Mouse (Mus musculus): ENCODE results near the gene Slc9b2. TPM values are rescaled to one million over a fixed set of nuclear protein-coding genes. Genes with fewer than 3 reads are reported as not detected.

The Slc9b2 gene
- polyA plus RNA-seq, 1 experiment = 0.98 TPM

GRCm38 (mm10) chr3:135333763-135334162 lies 26.3 kb downstream of the Slc9b2 start:
- H3K4me3 ChIP-seq (replicated peaks; ENCODE audit: insufficient read depth, low read depth, low read length) = no peak overlapping the region
- TF ChIP-seq POLR2A (IDR thresholded peaks at IDR 0.05; ENCODE audit: borderline replicate concordance, insufficient read depth, low read length) = no peak
- TF ChIP-seq CTCF (IDR thresholded peaks at IDR 0.05; ENCODE audit: borderline replicate concordance, insufficient read depth, low read depth, low read length) = no peak
- WGBS = 45% methylated on average over 4 of the region's 4 CpGs

GRCm38 (mm10) chr3:135347739-135348264 lies 40.3 kb downstream of the Slc9b2 start, which contains the start of gene Slc9b1:
TSS of gene Slc9b1 (plus strand) at chr3:135348029.
- no peak for TF ChIP-seq POLR2A (IDR thresholded peaks at IDR 0.05; ENCODE audit: borderline replicate concordance, insufficient read depth, low read length)
- TF ChIP-seq CTCF (IDR thresholded peaks at IDR 0.05; ENCODE audit: borderline replicate concordance, insufficient read depth, low read depth, low read length) = no peak
- Histone ChIP-seq H3K27ac (ENCODE audit: insufficient read depth, low read length) (no peak within 1 kb of the TSS), H3K4me1 (ENCODE audit: control insufficient read depth, insufficient read depth, low read length) (no peaks in the 10 kb centered on the region), H3K27me3 (ENCODE audit: control insufficient read depth, insufficient read depth, low read length) (no peaks in the 10 kb centered on the region), H3K4me3 (replicated peaks; ENCODE audit: insufficient read depth, low read depth, low read length) (no peak within 1 kb of the TSS)
- no peak for DNase-seq
- whole genome bisulfite sequencing = 83% methylated on average over 14 of the region's 14 CpGs

More at GRCm38 (mm10) chr3:135333763-135334162, 26.3 kb downstream of the Slc9b2 start:
- H3K27me3 ChIP-seq (ENCODE audit: control insufficient read depth, insufficient read depth, low read length) = no peaks in the 10 kb centered on the region
- no peaks in the 10 kb centered on the region for H3K4me1 ChIP-seq (ENCODE audit: control insufficient read depth, insufficient read depth, low read length)
- DNase-seq = no peak
- no peak overlapping the region for H3K27ac ChIP-seq (ENCODE audit: insufficient read depth, low read length)

DNA sequence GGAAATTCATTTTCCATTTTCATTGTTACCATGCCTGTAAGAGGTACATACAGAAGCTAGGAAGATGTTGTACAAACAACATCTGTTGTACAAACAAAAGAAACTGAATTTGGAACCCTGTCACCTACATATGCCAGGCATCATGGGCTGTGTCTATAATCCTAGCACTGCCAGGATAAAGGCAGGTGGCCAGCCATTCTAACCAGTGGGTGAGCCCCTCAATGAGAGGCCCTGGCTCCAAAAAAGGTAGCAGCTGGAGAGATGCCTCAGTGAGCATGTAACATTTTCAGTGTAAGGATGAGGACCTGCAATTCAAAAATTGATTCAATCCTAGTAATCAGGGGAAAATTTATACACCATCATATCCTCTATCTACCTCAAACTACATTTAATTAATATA lies 41.5 kb downstream of the Slc9b2 start:
- H3K4me1 ChIP-seq (ENCODE audit: control insufficient read depth, insufficient read depth, low read length) = no peaks in the 10 kb centered on the region
- H3K27me3 ChIP-seq (ENCODE audit: control insufficient read depth, insufficient read depth, low read length) = no peaks in the 10 kb centered on the region
- no peak overlapping the region for H3K27ac ChIP-seq (ENCODE audit: insufficient read depth, low read length)
- no peak for DNase-seq
- H3K4me3 ChIP-seq (replicated peaks; ENCODE audit: insufficient read depth, low read depth, low read length) = no peak overlapping the region
- TF ChIP-seq POLR2A (IDR thresholded peaks at IDR 0.05; ENCODE audit: borderline replicate concordance, insufficient read depth, low read length) (no peak), CTCF (IDR thresholded peaks at IDR 0.05; ENCODE audit: borderline replicate concordance, insufficient read depth, low read depth, low read length) (no peak)

DNA sequence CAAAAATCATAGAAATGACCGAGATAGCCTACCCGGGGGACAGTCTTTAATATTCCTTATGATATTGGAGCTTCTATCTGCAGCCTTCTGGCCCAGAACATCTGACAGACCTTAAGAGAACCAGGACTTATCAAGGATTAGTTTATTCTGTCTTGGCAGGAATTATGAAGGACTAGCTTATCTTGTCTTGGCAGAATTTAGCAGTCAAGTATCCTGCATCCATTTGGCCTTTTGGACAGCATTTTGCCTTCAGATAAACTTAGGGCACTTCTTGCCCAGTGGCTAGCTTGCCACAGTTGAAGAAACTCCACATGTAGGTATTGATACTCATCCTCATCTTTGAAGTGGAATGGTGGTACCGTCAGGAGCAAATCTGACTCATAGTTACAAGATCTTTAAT lies 44.4 kb downstream of the Slc9b2 start:
- Histone ChIP-seq H3K27ac (ENCODE audit: insufficient read depth, low read length) (no peak overlapping the region), H3K27me3 (ENCODE audit: control insufficient read depth, insufficient read depth, low read length) (no peaks in the 10 kb centered on the region), H3K4me1 (ENCODE audit: control insufficient read depth, insufficient read depth, low read length) (no peaks in the 10 kb centered on the region), H3K4me3 (replicated peaks; ENCODE audit: insufficient read depth, low read depth, low read length) (no peak overlapping the region)
- DNase-seq = no peak
- TF ChIP-seq CTCF (IDR thresholded peaks at IDR 0.05; ENCODE audit: borderline replicate concordance, insufficient read depth, low read depth, low read length) = no peak
- no peak for TF ChIP-seq POLR2A (IDR thresholded peaks at IDR 0.05; ENCODE audit: borderline replicate concordance, insufficient read depth, low read length)
- 91% methylated on average over 3 of the region's 3 CpGs for WGBS

- Histone ChIP-seq H3K27me3 (ENCODE audit: control insufficient read depth, insufficient read depth, low read length) (no peaks in the 10 kb centered on the region), H3K4me3 (replicated peaks; ENCODE audit: insufficient read depth, low read depth, low read length) (no peak overlapping the region), H3K4me1 (ENCODE audit: control insufficient read depth, insufficient read depth, low read length) (no peaks in the 10 kb centered on the region), H3K27ac (ENCODE audit: insufficient read depth, low read length) (no peak overlapping the region)
- no peak for TF ChIP-seq POLR2A (IDR thresholded peaks at IDR 0.05; ENCODE audit: borderline replicate concordance, insufficient read depth, low read length)
- no peak for TF ChIP-seq CTCF (IDR thresholded peaks at IDR 0.05; ENCODE audit: borderline replicate concordance, insufficient read depth, low read depth, low read length)
- no peak for DNase-seq
- 83% methylated on average over 4 of the region's 4 CpGs for WGBS
These were observed 49.9 kb downstream of the Slc9b2 start for GRCm38 (mm10) chr3:135357394-135357793.

DNA sequence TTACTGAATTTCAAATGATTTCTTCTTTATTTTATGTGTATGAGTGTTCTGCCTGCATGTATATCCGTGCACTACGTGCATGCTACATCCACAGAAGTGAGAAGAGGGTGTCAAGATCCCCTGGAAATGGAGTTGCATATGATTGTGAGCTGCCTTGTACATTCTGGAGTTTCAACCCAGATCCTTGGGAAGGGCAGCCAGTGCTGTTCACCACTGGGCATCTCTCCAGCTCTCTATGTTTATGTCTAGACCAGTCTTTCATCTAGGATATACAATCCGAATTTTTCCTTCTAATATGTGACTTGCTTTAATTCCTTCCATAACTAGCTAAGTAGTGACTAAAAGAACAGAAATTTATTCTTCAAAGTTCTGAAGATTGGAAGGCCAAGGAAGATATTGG lies 68.3 kb downstream of the Slc9b2 start:
- no peaks in the 10 kb centered on the region for H3K4me1 ChIP-seq (ENCODE audit: control insufficient read depth, insufficient read depth, low read length)
- TF ChIP-seq CTCF (IDR thresholded peaks at IDR 0.05; ENCODE audit: borderline replicate concordance, insufficient read depth, low read depth, low read length) (no peak), POLR2A (IDR thresholded peaks at IDR 0.05; ENCODE audit: borderline replicate concordance, insufficient read depth, low read length) (no peak)
- H3K27ac ChIP-seq (ENCODE audit: insufficient read depth, low read length) = no peak overlapping the region
- H3K27me3 ChIP-seq (ENCODE audit: control insufficient read depth, insufficient read depth, low read length) = no peaks in the 10 kb centered on the region
- 78% methylated on average over 3 of the region's 3 CpGs for WGBS
- H3K4me3 ChIP-seq (replicated peaks; ENCODE audit: insufficient read depth, low read depth, low read length) = no peak overlapping the region
- no peak for DNase-seq

DNA sequence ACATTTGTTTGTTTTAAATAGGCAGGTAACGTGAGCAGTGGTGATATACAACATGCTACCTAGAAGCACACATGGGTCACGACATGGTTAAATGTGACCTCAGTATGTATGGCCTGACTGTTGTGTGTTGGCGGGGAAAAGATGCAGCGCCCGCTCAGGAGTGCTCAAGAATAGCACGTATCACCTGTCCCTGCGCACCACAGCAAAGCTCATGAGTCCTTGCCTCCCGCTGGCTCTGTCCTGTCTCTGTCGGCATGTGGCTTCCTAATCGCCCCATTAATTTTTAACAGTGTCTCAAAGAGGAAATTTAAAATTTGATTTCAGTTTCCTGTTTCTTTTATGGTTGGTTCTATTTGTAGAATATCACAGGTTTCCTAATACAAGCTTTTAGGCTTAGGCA lies 69.9 kb downstream of the Slc9b2 start:
- 89% methylated on average over 10 of the region's 10 CpGs for WGBS
- no peak overlapping the region for H3K4me3 ChIP-seq (replicated peaks; ENCODE audit: insufficient read depth, low read depth, low read length)
- TF ChIP-seq POLR2A (IDR thresholded peaks at IDR 0.05; ENCODE audit: borderline replicate concordance, insufficient read depth, low read length) (no peak), CTCF (IDR thresholded peaks at IDR 0.05; ENCODE audit: borderline replicate concordance, insufficient read depth, low read depth, low read length) (no peak)
- H3K4me1 ChIP-seq (ENCODE audit: control insufficient read depth, insufficient read depth, low read length) = no peaks in the 10 kb centered on the region
- no peaks in the 10 kb centered on the region for H3K27me3 ChIP-seq (ENCODE audit: control insufficient read depth, insufficient read depth, low read length)
- no peak for DNase-seq
- no peak overlapping the region for H3K27ac ChIP-seq (ENCODE audit: insufficient read depth, low read length)

DNA sequence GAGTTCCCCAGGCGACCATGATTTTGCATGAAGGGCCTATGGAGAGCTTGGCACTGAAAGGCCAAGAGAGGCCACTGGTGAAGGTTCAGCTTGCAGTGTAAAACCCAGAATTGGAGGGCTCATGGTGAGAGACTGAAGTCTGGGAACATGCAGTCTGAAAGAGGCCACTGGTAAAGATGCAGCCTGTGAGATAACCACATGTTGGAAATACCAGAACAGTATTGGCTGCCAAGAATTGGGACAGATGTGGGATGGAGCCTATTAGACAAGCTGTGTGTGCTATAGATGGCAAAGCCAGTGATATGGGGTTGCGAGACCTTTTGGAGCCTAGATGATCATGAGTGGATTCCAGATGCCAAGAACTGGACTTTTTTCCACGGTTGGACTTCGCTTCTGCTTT lies 72.4 kb downstream of the Slc9b2 start:
- 93% methylated on average over 4 of the region's 4 CpGs for WGBS
- Histone ChIP-seq H3K4me3 (replicated peaks; ENCODE audit: insufficient read depth, low read depth, low read length) (no peak overlapping the region), H3K4me1 (ENCODE audit: control insufficient read depth, insufficient read depth, low read length) (no peaks in the 10 kb centered on the region)

More for the DNA sequence above, 72.4 kb downstream of the Slc9b2 start:
- DNase-seq = no peak
- Histone ChIP-seq H3K27ac (ENCODE audit: insufficient read depth, low read length) (no peak overlapping the region), H3K27me3 (ENCODE audit: control insufficient read depth, insufficient read depth, low read length) (no peaks in the 10 kb centered on the region)
- TF ChIP-seq POLR2A (IDR thresholded peaks at IDR 0.05; ENCODE audit: borderline replicate concordance, insufficient read depth, low read length) = no peak

Measured in cerebellum, adult 2 months (tissue).